Mouse (Mus musculus): ENCODE data around the gene Acat3. TPM values are rescaled to one million over a fixed set of nuclear protein-coding genes. Genes with fewer than 3 reads are reported as not detected.

Gene Acat3
- total RNA-seq, 2 experiments from 2014 or later: not detected

Other genes with a start within 250 kb of the Acat3 start
- gene Igf2r, start 170.9 kb downstream of the Acat3 start, total RNA-seq (2021): 10 to 100 TPM; 44.6 to 45.8 TPM
- under 1 TPM in 1 of 2 experiments, not detected in 1; 0.59 TPM for gene Mas1, start 72.5 kb downstream of the Acat3 start, total RNA-seq (2021)
- 1 to 10 TPM; 1.2 to 2.2 TPM for gene Mrgprh, start 64.6 kb downstream of the Acat3 start, total RNA-seq (2021)
- gene Pnldc1, start 30.4 kb downstream of the Acat3 start, total RNA-seq (2021): under 1 TPM in 1 of 2 experiments, not detected in 1; 0.83 TPM
- gene Tcp1, start 24.9 kb downstream of the Acat3 start, total RNA-seq (2021): 100 to 1,000 TPM; 159 to 178 TPM
- 100 to 1,000 TPM; 100 to 109 TPM for gene Mrpl18, start 24.3 kb downstream of the Acat3 start, total RNA-seq (2021)
- 1 to 10 TPM; 3.2 to 5.4 TPM for gene Acat2, start 20.1 kb upstream of the Acat3 start, total RNA-seq (2021)
- gene Wtap, start 53.6 kb upstream of the Acat3 start, total RNA-seq (2021): 10 to 100 TPM; 23.3 to 24.7 TPM
- 100 to 1,000 TPM; 447 to 456 TPM for gene Sod2, start 66.2 kb upstream of the Acat3 start, total RNA-seq (2021)
- not detected for gene Gpr31b, start 111.7 kb upstream of the Acat3 start, total RNA-seq (2021)
- gene Tcp10b, start 120.5 kb upstream of the Acat3 start, total RNA-seq (2021): under 1 TPM; 0.10 to 0.32 TPM
- not detected for gene Unc93a, start 191.2 kb upstream of the Acat3 start, total RNA-seq (2021)

Measured in gastrocnemius, postnatal 25 days (tissue).